Comparison of ENCODE assay signal across 17 mouse cellular contexts in the genomic region with DNA sequence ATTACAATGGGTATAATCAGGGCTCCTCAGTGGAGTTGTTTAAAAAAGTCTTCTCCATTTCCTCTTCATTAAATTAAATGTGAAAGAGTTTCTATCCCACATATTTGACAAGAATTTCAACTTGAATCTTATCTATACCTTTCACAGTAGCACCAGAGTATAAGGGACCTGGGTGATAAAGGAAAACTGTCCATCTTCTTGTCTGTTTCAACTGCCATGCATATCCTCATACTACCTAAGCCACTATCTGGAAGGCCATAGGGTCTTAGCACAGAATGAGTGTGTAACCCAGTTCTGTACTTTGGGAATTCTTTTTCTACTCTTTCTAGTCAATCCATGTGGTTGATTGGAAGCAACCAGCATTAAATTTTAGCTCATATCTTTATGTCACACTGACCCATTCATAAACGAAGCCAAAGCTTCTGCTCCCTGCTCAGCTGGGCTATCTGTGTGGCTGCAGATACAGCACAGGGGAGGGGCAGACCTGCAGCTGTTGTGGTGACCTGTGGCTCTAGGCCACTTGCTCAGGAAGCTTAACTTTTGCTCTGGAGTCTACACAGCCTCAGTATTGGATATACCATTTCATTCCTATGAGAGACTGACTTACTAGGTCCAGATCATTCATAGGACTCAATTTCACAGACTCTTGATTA.
DNase-seq lines count a peak whose midpoint lies in the region; ATAC-seq lines count a peak whose summit lies in the region.
"Had no signal": no experiment of that assay in that cellular context is flagged by ENCODE, and none has a peak within 500 bp of the region (broad histone marks: within the 10 kb centered on the region; RNA-seq: fewer than 3 reads in every experiment).

No protein-coding gene starts in this region.

- no peak for DNase-seq in liver, embryonic 13.5 days
- DNase-seq in urinary bladder, postnatal 25 days (ENCODE audit: low spot score): no peak
- no peak for DNase-seq in layer of hippocampus, adult 9-11 months
- DNase-seq: adrenal gland, adult 8-10 months; adrenal gland, postnatal 36 days; cerebellum, adult 2 months; cerebellum, postnatal 14 days; gastrocnemius, adult 2 months; gastrocnemius, postnatal 25 days had no signal

- H3K4me2 ChIP-seq in liver, embryonic 13.5 days: no peak overlapping the region
- H3K4me2 ChIP-seq: embryonic facial prominence, embryonic 12.5 days; heart, embryonic 12.5 days; hindbrain, embryonic 15.5 days had no signal

- no peak overlapping the region for H3K9ac ChIP-seq in liver, embryonic 13.5 days
- H3K9ac ChIP-seq: embryonic facial prominence, embryonic 12.5 days; heart, embryonic 12.5 days; hindbrain, embryonic 15.5 days had no signal

- WGBS in liver, embryonic 13.5 days (ENCODE audit: insufficient replicate concordance): 16% methylated on average over 1 of the region's 1 CpGs

- H3K27ac ChIP-seq in liver, embryonic 13.5 days: no peak overlapping the region
- H3K27ac ChIP-seq: embryonic facial prominence, embryonic 12.5 days; gastrocnemius, adult 2 months; hindbrain, embryonic 15.5 days had no signal

- no peaks in the 10 kb centered on the region for H3K36me3 ChIP-seq in liver, embryonic 13.5 days
- H3K36me3 ChIP-seq: embryonic facial prominence, embryonic 12.5 days; heart, embryonic 12.5 days; hindbrain, embryonic 15.5 days had no signal

- ATAC-seq in common myeloid progenitor, adult 5-6 weeks (replicated peaks; ENCODE audit: low read depth, poor library complexity, severe bottlenecking): peak; percentile 92
- peak; percentile 95 for ATAC-seq in erythroid progenitor cell, adult 5-6 weeks (replicated peaks; ENCODE audit: low FRiP score, poor library complexity, severe bottlenecking)
- ATAC-seq in liver, embryonic 13.5 days (ENCODE audit: low read depth): peak; percentile 81
- peak; percentile 98 for ATAC-seq in megakaryocyte-erythroid progenitor cell, adult 5-6 weeks (replicated peaks; ENCODE audit: low FRiP score, low TSS enrichment, poor library complexity, severe bottlenecking)
- no peak for ATAC-seq in monocyte, adult 5-6 weeks (replicated peaks; ENCODE audit: insufficient number of reproducible peaks, low FRiP score, low TSS enrichment, poor library complexity, severe bottlenecking)
- ATAC-seq: forebrain, embryonic 14.5 days had no signal

- no peaks in the 10 kb centered on the region for H3K9me3 ChIP-seq in liver, embryonic 13.5 days (replicated peaks)
- H3K9me3 ChIP-seq: embryonic facial prominence, embryonic 12.5 days; heart, embryonic 12.5 days; hindbrain, embryonic 15.5 days had no signal

- H3K4me3 ChIP-seq in liver, embryonic 13.5 days (replicated peaks): no peak overlapping the region
- H3K4me3 ChIP-seq: embryonic facial prominence, embryonic 12.5 days; gastrocnemius, adult 2 months; heart, embryonic 12.5 days; hindbrain, embryonic 15.5 days had no signal

- no peaks in the 10 kb centered on the region for H3K27me3 ChIP-seq in liver, embryonic 13.5 days
- H3K27me3 ChIP-seq: embryonic facial prominence, embryonic 12.5 days; heart, embryonic 12.5 days; hindbrain, embryonic 15.5 days had no signal

- no peaks in the 10 kb centered on the region for H3K4me1 ChIP-seq in liver, embryonic 13.5 days (replicated peaks)
- H3K4me1 ChIP-seq: embryonic facial prominence, embryonic 12.5 days; heart, embryonic 12.5 days; hindbrain, embryonic 15.5 days had no signal
